Mouse (Mus musculus) heart, adult 11 months (tissue): Measurements from ENCODE around the gene Lmntd1.
A peak's percentile ranks its signal among the peaks of the same experiment; 100 is the strongest.

Experiments used
- DNase-seq: peaks from one replicate; pipeline ENCODE4 v3.0.0; 2022

The Lmntd1 gene

DNA sequence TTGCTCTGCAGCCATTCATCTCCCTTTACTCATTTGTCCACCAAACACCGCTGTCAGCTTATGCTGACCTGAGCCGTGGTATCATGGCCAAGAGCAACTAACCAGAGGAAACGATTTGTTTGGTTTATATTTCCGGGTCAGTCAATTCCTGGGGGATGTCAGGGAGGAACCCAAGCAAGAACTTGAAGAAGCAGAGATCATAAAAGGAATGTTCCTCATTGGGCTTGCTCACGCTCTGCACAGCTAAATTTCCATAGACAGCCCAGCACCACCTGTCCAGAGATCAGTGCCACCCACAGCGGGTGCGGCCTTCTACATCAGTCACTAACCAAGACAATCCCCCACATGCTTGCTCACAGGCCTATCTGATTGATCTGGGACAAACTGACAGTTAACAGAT, at the start of gene Lmntd1:
Gene Lmntd1, minus strand, starts transcription at position 101 of the 400 bp plus-strand sequence.
- DNase-seq = no peak

DNA sequence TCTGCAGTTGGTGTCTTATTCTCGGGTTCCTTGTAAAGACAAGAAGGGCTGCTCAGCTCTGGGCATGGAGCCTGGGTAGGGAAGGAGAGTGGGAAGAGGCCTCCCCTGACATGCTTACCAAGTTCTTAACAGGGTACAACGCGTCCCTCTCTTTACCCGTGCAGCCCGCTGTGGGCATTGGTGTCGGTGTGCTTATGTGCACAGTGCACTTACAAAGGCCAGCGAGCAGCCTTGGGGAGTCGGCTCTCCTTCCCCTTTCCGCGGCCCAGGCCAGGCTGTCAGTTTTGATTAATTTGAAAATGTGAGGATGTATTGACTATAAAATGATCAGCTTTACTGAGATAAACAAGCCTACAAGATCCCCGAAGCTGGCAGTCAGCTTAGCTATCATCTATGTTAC, 46.8 kb upstream of the Lmntd1 start:
- peak; percentile 81 for DNase-seq

DNA sequence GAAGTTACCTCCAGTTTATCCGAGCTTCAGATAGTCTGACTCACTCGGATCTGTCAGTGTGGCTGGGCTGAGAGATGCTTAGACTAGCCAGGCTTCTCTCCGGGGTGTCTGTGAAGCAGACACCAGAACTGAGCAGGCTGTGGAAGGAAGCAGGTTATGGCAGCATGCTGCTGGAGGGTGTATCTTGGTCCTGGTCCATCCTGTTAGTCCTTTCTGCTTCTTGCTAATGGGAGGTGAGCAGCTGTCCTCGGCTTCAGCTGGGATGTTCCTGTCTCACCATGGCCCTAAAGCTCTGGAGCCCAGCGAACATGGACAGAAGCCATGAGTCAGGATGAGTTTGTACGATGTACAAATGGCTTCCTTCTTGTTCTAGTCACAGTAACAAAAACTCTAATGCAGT, 45.0 kb upstream of the Lmntd1 start:
- peak; percentile 66 for DNase-seq

DNA sequence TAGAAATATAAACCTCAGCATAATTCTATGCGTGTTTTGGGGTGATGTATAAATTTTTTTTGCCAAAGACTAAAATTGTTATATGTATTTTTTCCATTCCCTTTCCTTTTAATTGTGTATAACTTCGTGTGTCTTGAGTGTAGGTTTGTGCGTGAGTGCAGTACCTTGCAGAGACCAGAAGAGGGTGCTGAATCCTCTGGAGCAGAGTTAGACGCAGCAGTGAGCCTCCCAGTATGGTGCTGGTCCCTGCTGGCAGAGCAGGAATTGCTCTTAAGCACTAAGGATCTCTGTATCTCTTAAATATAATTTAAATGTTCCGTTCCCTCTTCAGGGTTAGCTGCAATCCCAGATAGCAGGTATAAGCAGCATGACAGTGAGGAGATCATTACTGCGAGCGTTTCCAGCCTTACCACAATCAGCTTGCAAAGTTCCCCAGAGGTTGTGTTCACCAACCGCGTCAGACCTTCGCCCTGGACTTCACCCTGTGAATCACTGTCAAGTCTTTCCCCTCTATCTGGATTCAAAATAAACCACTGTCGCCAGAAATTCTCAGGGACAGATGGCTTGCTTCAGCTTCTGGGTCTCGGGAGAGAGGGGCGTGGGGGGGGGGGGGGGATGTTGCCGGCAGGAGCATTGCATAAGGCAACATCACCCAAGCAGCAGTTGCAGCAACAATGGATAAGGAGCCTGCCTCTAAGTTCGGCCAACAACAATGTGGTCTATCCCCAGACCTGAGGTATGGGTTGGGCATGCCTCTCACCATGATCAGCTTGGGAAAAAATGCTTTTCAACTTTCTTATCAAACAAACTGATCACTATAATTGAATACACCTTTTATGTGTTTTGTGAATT, 42.8 kb upstream of the Lmntd1 start:
- DNase-seq = peak; percentile 60

DNA sequence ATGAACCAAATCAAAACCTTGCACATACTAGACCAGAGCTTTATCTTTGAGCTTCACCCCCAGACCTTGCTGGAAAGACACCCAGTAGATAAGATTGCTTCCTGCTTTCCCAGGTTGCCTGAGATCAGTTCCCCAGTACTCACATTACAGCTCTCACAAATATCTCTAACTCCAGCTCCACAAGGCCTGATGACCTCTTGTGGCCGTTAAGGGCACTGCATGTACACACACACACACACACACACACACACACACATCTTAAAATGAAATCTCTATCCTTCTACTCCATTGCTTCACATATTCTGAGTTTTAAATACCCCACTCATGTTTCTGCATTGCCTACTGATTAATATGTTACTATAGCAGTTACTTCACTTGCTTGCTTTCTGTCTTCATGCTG, 41.6 kb upstream of the Lmntd1 start:
- DNase-seq = peak; percentile 19

DNA sequence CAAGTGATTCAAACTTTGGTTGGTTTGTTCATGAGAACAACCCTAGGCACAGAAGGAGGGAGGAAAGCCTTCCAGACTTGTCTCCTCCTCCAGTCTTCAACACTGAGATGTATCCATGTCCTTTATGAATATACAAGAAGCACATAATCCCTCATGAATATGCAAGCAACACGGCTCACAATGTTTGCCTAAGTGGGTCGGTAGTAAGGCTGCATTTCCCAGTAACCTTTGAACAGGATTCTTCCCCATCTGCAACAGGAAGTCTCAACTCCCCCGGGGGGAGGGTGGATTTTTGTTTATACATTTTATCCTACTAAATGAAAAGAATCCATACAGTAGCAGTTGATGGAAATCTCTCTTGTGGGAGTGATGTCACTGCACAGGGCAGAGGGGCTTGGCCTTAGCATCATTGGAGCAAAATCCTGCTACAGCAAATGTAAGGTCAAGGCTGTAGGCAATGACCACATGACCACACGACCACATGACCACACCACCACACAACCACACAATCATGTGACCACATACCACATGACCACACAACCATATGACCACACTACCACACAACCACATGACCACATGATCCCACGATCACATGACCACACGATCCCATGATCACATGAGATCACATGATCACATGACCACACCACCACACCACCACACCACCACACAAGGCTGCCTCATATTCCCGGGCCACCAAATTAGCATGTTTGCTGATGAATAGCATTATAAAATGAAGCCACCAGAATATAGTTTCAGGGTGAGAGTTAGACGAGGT, 40.1 kb upstream of the Lmntd1 start:
- DNase-seq = peak; percentile 72

DNA sequence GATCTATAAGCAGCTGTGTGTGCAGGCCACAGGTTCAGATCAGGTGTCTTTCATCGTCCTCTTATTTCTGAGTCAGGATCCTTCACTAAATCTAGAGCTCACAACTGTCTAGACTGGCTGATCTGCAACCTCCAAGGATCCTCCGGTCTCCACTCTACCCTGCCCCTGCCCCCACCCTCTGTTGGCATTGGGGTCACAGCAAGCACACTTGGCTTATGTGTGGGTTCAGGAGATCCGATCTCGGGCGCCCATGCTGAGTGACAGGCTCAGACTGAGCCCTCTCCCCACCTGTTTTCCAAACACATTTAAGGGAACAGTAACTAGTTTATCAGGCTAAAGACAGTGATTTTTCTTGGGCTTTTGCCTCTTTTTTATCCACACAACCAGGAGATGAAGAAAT, 39.5 kb upstream of the Lmntd1 start:
- DNase-seq = peak; percentile 57

DNA sequence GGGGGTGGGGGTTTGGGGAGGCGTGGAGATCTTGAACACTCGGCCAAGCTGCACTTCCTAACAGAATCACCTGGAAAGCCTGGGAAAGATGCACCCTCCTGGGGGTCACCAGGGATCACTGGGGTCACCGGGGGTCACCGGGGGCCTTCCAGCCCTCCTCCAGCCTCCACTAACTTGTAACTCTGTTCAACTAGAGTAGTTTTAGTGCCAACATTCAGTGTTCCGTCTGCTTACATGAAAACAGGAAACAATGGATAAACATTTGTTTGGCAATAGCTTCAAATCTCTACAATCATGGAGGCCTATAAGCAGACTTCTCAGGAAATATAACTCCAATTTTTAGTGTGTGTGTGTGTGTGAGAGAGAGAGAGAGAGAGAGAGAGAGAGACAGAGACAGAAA, 38.9 kb upstream of the Lmntd1 start:
- peak; percentile 69 for DNase-seq

DNA sequence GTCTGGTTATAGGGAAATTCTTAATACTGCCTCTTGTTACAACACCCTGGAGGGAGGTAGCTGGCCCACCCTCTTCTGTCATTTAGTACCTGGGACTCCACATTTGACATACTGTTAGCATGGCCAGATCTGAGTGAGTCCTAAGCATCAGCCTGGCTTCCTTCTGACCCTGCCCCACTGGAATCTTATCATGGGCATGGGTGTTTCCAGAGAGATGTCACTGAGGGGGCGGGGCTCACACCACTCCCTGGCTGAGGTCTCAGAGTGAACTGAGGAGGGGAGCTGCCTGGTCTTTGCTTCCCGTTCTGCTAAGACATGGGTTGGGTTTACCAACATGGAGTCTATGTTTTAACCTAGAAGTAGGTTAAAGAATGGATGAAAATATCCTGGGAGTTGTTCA, 37.9 kb upstream of the Lmntd1 start:
- DNase-seq = peak; percentile 61

DNA sequence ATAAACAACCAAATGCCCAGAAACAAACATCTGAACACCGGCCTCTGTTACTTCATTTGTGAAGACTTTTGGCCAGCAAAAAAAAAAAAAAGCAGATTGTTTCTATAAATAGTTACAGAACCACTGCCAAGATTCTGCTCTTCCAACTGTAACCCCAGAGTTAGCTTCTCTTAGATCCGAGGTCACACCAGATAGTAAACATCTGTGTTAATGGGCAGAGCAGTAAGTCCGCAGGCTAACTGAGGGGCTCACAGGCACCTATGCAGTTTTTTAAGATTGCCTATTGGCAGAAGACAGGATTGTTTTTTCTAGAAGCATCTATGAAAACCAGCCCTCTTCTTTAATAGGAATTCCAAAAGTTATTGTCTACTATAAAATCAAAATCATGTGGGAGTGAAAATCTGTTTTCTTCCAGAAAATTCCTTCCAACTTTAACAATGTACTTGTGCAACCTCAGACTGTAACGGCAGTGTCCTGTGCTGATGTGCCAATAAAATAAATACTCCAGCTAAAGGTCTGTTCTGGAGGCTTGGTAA, 26.9 kb upstream of the Lmntd1 start:
- peak; percentile 31 for DNase-seq

DNA sequence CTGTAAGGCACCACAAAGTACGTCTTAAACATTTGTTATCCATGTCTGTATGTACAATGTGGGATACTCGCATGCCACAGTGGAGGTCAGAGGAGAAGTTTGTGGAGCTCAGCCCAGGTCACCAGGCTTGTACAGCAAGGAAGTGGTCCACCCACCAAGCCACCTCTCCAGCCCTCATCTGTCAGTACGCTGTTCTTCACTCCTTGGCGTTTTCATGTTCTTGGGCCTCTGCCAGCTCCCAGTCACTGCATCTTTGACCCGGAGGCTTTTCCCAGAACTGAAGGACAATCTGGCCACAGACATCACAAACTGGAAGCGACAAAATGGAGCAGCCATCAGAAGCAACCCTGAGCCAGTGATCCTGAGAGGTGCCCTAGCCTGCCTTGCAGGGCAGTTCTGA, 24.1 kb upstream of the Lmntd1 start:
- peak; percentile 81 for DNase-seq

DNA sequence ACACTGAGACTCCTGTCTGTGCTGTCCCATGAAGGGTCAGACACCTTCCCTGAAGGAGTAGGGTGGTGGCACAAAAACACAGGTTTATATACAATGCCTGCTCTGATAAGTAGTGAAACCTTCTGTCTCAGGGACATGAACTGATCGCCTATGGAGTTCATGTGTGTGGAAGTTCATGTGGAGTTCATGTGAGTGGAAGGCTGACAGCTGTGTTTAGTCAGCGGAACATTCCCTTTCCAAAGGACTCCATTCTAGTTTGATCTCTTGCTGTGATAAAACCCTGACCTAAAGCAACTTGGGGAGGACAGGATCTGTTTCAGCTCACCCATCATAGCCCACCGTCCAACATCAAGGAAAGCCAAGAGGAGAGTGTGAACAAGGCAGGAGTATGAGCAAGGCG, 22.6 kb upstream of the Lmntd1 start:
- DNase-seq = peak; percentile 43

DNA sequence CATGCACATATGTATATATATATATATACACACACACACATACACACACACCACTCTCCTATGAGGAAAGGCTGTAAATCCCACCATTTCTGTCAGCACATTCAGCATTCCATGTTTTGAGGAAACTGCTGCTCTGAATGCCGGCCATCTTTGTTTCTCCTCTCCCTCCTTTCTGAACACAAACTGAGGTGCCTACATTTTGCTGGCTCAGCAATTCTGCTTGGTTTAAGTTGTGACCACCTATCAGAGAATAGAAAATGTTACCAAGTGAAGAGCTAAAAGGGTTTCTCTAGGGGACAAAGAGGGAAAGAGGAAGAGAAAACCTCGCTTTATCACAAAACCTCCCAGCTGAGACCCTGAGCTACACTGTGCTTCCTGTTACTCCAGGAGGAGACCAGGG, 20.3 kb upstream of the Lmntd1 start:
- peak; percentile 28 for DNase-seq

DNA sequence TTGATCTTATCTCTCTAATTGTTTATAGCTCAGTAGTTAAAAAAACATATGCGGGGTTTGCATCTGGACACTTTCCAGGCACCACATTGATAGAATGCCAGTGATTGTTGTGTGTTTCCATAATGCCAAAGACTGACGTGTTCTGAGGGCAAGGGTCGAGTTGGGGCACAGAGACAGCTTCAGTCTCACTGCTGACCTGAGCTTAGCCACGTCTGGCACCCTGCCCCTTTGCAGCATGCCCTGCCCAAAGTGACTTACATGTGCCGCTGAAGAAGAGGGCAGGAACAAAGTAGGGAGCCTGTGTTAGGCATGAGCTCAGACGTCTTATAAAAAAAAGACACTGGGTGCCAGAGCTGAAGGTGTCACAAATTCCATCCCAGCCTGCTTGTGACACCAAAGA, 16.1 kb upstream of the Lmntd1 start:
- DNase-seq = peak; percentile 83

DNA sequence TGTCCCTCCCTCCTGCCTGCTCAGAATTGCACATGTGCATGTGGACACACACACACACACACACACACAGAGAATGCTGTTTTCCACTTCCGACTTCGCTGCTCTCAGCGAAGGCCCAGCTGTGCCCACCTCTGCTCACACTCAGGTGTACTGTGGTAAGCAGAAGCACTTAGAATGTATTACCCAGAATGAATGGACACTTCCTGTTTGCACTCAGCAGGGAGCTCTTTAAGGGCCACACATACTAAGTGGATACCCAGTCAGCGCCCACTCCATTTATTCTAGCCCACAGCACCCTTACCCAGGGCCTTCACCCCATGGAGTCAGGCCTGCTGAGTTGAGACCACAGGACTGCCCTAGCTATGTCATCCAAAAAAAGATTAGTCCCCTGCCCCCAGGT, 9.0 kb upstream of the Lmntd1 start:
- peak; percentile 69 for DNase-seq

DNA sequence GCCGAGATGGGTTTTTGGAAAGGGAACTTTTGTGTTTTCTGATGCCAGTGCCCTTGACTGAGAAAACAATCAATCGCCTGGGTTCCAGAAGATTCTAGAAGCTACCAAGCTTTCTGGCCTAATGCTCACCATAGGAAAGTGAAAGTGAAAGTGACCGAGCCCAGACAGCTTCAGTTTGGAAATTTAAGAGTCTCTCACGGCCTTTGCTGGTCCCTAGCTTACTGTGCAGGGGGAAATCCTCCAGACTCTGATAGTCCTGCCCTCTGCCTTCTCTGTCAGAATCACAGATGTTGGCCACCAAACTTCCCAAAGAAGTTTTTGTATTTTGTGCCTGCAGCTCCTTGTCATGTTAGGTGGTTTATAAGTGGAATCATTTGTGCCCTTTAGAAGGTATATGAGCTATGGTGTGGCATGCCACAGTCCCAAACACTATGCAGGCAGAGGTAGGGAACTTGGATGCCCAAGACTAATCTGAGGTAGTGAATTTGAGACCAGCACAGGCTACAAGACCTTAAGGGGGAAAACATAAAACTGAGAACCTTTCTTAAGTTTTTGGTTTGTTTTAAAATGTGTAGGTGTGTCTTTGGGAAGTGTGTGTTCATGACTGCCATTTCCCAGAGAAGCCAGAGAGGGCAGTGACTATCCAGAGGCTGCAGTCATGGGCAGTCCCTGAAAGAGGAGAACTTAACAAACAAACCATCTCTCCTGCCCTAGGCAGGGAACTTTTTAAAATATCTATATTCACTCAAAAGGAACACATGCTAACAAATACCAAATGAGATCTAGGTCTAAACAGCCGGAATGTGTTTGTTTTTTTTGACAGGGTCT, 2.5 kb upstream of the Lmntd1 start:
- DNase-seq = no peak

DNA sequence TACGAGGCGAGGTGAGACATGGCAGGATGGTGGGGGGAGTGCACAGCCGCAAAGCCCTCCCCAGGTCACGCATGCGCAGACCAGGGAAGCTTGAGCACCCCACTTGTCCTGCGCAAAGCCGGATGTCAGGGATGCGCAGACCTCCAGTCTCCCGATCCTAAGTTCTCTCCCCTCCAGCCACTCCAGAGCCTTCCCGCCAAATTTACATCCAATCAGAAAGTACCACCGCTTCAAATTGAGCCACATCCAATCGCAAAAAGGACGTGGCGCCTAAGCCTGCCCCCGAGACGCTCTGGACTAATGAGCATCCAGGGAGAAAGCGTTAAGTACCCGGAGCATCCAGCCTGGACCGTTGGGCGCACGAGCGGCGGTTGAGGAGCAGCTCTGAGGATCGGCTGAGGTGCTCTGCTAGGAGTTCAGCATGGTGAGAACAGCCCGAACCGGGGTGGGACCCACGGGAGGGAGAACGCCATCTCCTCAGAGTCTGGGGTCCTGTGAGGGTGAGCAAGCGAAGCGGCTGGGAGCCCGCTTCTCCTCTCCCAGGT, 1.6 kb upstream of the Lmntd1 start, which contains the start of gene Tuba3b:
Gene Tuba3b, plus strand, starts transcription at position 92 of the 545 bp plus-strand sequence.
- no peak for DNase-seq

DNA sequence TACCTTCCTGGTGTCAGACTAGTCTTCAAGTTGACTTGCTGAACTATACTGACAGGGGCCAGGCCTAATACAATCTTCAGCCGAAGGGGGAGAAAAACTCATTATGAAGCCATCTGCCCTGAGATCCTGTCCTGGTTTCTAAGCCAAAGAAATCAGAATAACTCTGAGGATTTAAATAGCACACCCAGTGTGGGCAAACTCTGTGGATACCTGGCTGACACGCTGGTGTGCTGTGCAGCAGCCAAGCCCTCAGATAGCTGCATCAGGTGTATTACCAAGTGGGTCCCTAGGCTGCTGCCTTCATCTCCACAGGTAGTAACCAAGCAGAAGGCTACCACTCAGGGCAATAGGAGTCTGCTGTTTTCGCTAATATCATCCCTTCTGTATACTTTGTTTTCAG, 1.5 kb downstream of the Lmntd1 start:
- DNase-seq = no peak

DNA sequence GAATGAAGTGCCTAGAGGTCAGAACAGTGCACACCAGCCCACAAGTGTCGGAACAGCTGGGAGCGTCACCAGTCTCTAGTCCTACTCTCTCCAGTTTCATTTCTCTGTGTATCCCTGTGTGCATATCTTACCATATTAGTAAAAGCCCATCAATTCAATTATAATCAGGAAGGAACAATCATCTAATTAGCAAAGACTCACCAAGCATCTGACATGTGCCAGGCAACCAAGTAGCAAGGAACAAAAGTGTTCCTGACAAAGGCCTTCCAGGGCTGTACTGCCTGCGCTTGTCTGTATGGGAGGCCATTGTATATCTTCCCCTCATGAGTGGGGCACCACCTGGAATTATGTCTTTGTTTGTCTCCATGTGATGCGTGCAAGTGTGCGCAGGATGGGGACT, 3.2 kb downstream of the Lmntd1 start:
- DNase-seq = no peak

DNA sequence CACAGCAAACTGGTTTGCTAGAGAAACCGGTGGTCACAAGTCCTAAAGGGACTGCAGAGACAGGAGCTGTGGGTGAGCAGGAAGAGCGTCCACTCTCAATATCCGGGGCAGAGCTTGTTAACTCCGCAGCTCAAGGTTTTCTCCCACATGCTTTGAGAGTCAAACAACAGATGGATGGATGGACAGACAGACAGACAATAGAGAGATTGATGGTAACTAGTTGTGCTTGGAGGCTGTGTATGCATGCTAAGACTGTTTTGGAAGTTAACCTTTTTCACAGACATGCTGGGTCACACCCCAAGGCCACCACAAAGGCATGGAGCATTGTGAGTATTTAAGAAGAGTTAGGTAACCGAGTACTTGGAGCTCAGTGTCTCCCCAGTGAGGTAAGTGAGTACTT, 5.4 kb downstream of the Lmntd1 start:
- no peak for DNase-seq

DNA sequence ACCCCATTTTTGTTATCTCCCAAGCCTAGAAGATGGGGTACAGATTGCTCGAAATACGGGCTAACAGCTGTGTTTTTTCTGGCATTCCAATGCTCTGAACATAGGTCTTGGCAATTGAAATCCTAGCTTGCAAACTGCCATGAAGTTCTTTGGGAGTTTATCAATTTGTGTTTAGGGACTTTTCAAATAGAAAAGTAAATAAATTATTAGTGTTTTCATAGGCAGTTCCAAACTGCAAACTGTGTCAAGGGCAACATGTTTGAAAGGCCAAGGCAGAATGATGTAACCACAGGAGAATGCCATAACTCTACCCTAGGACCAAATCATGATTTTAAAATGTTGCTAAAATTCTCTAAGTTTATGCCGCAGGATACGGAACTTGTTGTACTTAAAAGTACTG, 6.4 kb downstream of the Lmntd1 start:
- DNase-seq = no peak

DNA sequence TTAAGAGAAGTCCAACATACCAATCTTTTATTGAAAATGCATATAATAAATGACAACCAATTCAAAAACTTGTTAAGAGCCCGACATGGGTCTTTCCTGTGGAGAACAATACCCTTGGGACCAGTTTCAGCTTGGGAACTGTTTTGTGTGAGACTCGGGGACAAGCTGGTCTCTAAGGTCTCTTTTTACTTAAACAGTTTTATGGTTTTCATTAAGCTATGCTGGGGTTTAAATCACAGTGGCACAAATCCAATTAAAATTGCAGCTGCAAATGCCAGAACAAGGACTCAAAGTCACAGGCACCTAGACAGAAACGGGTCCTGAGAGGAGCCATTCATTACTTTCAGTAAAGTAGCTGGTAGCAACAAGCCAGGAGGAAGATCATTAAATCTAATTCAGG, 8.9 kb downstream of the Lmntd1 start:
- DNase-seq = no peak

DNA sequence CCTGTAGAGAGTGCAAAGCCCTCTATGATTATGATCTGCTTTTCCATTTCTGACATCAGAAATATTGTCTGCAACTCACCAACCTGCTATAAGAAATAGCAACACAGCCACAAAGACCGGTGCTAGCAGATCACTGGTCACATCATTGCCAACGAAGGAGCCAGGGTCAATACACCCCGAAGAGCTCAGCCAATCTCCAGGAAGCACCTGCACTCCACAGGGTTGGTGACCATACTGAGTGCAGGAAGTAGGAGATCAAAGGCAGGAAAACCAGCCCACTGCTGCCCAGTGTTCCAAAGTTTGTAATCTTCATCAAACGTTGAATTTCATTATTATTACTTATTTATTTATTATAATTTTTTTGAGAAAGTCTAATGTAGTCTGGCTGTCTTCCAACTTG, 9.5 kb downstream of the Lmntd1 start:
- peak; percentile 93 for DNase-seq
